In the genomic region with DNA sequence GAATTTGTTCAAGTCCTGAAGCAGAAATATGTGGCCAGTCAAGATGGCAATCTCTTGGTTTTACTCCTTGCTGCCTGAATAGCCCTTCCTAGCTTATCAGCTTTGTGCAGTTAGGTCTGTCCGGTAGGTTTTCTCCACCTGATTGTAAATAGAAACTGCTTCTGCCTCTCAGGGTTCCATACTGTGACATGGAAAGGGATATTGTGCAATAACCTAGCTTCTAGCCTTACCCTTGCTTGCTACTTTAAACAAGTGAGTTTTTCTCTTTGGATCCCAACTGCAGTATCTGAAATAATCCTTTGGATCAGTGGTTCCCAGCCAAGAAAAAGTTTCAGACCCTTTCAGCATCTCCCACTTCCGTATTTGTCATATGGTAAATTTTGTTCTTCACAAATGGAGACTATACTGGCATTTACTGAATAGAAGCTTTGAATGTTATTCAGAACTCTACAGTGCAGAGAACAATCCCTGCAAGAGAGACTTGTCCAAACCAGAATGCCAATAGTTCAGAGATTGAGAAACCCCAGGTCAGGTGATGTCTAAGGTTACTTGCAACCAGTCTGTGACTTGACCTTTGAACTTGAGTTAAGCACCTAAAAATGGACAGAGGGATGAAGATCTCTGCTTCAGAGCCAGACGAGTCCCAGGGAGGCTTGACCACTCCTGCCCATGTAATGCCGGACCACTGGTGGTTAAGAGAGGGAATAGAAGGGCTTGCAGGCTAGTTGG, we compare ENCODE assay signal across 11 mouse cellular contexts. TPM values are rescaled to one million over a fixed set of nuclear protein-coding genes. Genes with fewer than 3 reads are reported as not detected.
DNase-seq lines count a peak whose midpoint lies in the region; ATAC-seq lines count a peak whose summit lies in the region.
"Had no signal": no experiment of that assay in that cellular context is flagged by ENCODE, and none has a peak within 500 bp of the region (broad histone marks: within the 10 kb centered on the region; RNA-seq: fewer than 3 reads in every experiment).

No protein-coding gene starts in this region.

- H3K4me1 ChIP-seq in hindbrain, embryonic 14.5 days (replicated peaks; ENCODE audit: control insufficient read depth, insufficient read depth, low read length), result peaks cover 31% of the 10 kb centered on the region
- H3K4me1 ChIP-seq in hindbrain, embryonic 12.5 days, result peaks cover 26% of the 10 kb centered on the region
- peaks cover 30% of the 10 kb centered on the region for H3K4me1 ChIP-seq in midbrain, embryonic 13.5 days (replicated peaks)
- peaks cover 25% of the 10 kb centered on the region for H3K4me1 ChIP-seq in midbrain, embryonic 16.5 days (ENCODE audit: control insufficient read depth, insufficient read depth, low read length)
- peaks cover 29% of the 10 kb centered on the region for H3K4me1 ChIP-seq in embryonic facial prominence, embryonic 12.5 days

- ATAC-seq in hindbrain, embryonic 14.5 days (ENCODE audit: low FRiP score), result no peak
- no peak for ATAC-seq in hindbrain, embryonic 12.5 days (ENCODE audit: low FRiP score)
- no peak for ATAC-seq in midbrain, embryonic 13.5 days
- no peak for ATAC-seq in midbrain, embryonic 16.5 days
- ATAC-seq in embryonic facial prominence, embryonic 12.5 days (ENCODE audit: insufficient number of reproducible peaks, insufficient read depth, low FRiP score, low TSS enrichment), result no peak
- no peak for ATAC-seq in activated CD4-positive, CD25-positive, alpha-beta regulatory T cell, adult 4 months

- no peak overlapping the region for H3K27ac ChIP-seq in hindbrain, embryonic 14.5 days
- H3K27ac ChIP-seq in hindbrain, embryonic 12.5 days, result no peak overlapping the region
- no peak overlapping the region for H3K27ac ChIP-seq in midbrain, embryonic 13.5 days
- H3K27ac ChIP-seq in midbrain, embryonic 16.5 days (ENCODE audit: low read length), result no peak overlapping the region
- 0 out of 2 replicates have a peak overlapping the region, but pooled peaks have one; percentile 99 for H3K27ac ChIP-seq in embryonic facial prominence, embryonic 12.5 days
- H3K27ac ChIP-seq: macrophage had no signal

- WGBS in hindbrain, embryonic 14.5 days, result 89% methylated on average over 4 of the region's 4 CpGs
- 75% methylated on average over 4 of the region's 4 CpGs for WGBS in hindbrain, embryonic 12.5 days
- WGBS in midbrain, embryonic 13.5 days, result 82% methylated on average over 4 of the region's 4 CpGs
- 83% methylated on average over 4 of the region's 4 CpGs for WGBS in midbrain, embryonic 16.5 days
- WGBS in embryonic facial prominence, embryonic 12.5 days, result 70% methylated on average over 4 of the region's 4 CpGs

- no peaks in the 10 kb centered on the region for H3K9me3 ChIP-seq in hindbrain, embryonic 14.5 days (ENCODE audit: control insufficient read depth, low read length)
- no peaks in the 10 kb centered on the region for H3K9me3 ChIP-seq in hindbrain, embryonic 12.5 days (replicated peaks)
- no peaks in the 10 kb centered on the region for H3K9me3 ChIP-seq in midbrain, embryonic 13.5 days
- H3K9me3 ChIP-seq in midbrain, embryonic 16.5 days (replicated peaks; ENCODE audit: control insufficient read depth, low read length, poor library complexity, severe bottlenecking), result no peaks in the 10 kb centered on the region
- no peaks in the 10 kb centered on the region for H3K9me3 ChIP-seq in embryonic facial prominence, embryonic 12.5 days
- H3K9me3 ChIP-seq: forebrain, embryonic 10.5 days; midbrain, embryonic 15.5 days had no signal

- no peak overlapping the region for H3K4me3 ChIP-seq in hindbrain, embryonic 14.5 days (replicated peaks; ENCODE audit: low read length)
- H3K4me3 ChIP-seq in hindbrain, embryonic 12.5 days, result no peak overlapping the region
- no peak overlapping the region for H3K4me3 ChIP-seq in midbrain, embryonic 13.5 days (replicated peaks)
- no peak overlapping the region for H3K4me3 ChIP-seq in midbrain, embryonic 16.5 days (ENCODE audit: low read depth, low read length)
- H3K4me3 ChIP-seq in embryonic facial prominence, embryonic 12.5 days, result no peak overlapping the region

- no peak overlapping the region for H3K9ac ChIP-seq in hindbrain, embryonic 14.5 days
- H3K9ac ChIP-seq in hindbrain, embryonic 12.5 days, result no peak overlapping the region
- no peak overlapping the region for H3K9ac ChIP-seq in midbrain, embryonic 13.5 days (replicated peaks)
- H3K9ac ChIP-seq in midbrain, embryonic 16.5 days (ENCODE audit: low read depth, low read length), result no peak overlapping the region
- H3K9ac ChIP-seq in embryonic facial prominence, embryonic 12.5 days, result no peak overlapping the region

- DNase-seq in hindbrain, embryonic 14.5 days (ENCODE audit: low spot score), result no peak
- peak; percentile 83 for DNase-seq in yolk sac, embryonic 10.5 days (ENCODE audit: low spot score)
- DNase-seq: cerebellum, postnatal 10 days had no signal

- H3K4me2 ChIP-seq in hindbrain, embryonic 14.5 days (replicated peaks), result peak overlapping the region; percentile 74; the same call in 1 of the 2 replicates
- no peak overlapping the region for H3K4me2 ChIP-seq in hindbrain, embryonic 12.5 days (replicated peaks)
- peak overlapping the region; percentile 71; the same call in 1 of the 2 replicates for H3K4me2 ChIP-seq in midbrain, embryonic 13.5 days (replicated peaks)
- H3K4me2 ChIP-seq in midbrain, embryonic 16.5 days (ENCODE audit: low read length), result no peak overlapping the region
- no peak overlapping the region for H3K4me2 ChIP-seq in embryonic facial prominence, embryonic 12.5 days (replicated peaks)

- H3K36me3 ChIP-seq in hindbrain, embryonic 14.5 days (replicated peaks; ENCODE audit: control insufficient read depth, insufficient read depth), result no peaks in the 10 kb centered on the region
- H3K36me3 ChIP-seq in hindbrain, embryonic 12.5 days, result no peaks in the 10 kb centered on the region
- no peaks in the 10 kb centered on the region for H3K36me3 ChIP-seq in midbrain, embryonic 13.5 days
- no peaks in the 10 kb centered on the region for H3K36me3 ChIP-seq in midbrain, embryonic 16.5 days (ENCODE audit: control insufficient read depth, insufficient read depth, low read length)
- no peaks in the 10 kb centered on the region for H3K36me3 ChIP-seq in embryonic facial prominence, embryonic 12.5 days
- H3K36me3 ChIP-seq: forebrain, embryonic 10.5 days; midbrain, embryonic 15.5 days had no signal

- no peaks in the 10 kb centered on the region for H3K27me3 ChIP-seq in hindbrain, embryonic 14.5 days (ENCODE audit: control insufficient read depth, insufficient read depth, low read length)
- no peaks in the 10 kb centered on the region for H3K27me3 ChIP-seq in hindbrain, embryonic 12.5 days
- no peaks in the 10 kb centered on the region for H3K27me3 ChIP-seq in midbrain, embryonic 13.5 days
- no peaks in the 10 kb centered on the region for H3K27me3 ChIP-seq in midbrain, embryonic 16.5 days (ENCODE audit: control insufficient read depth, insufficient read depth, low read depth, low read length)
- no peaks in the 10 kb centered on the region for H3K27me3 ChIP-seq in embryonic facial prominence, embryonic 12.5 days
- H3K27me3 ChIP-seq: midbrain, embryonic 15.5 days had no signal

RNA-seq across cellular contexts. Expression of gene Rbfox2, which starts 1.1 kb away (rescaled TPM):
- polyA plus RNA-seq in hindbrain, embryonic 14.5 days (2014; fragmentation: Nextera tagmentation; extraction: Ambion mirVana), result 154 and 164 TPM in 2 replicates
- polyA plus RNA-seq in hindbrain, embryonic 12.5 days (2016; fragmentation: Nextera tagmentation; extraction: Ambion mirVana), result 156 and 166 TPM in 2 replicates
- 154 and 163 TPM in 2 replicates for polyA plus RNA-seq in midbrain, embryonic 13.5 days (2015; fragmentation: Nextera tagmentation; extraction: Ambion mirVana)
- 165 and 177 TPM in 2 replicates for polyA plus RNA-seq in midbrain, embryonic 16.5 days (2015; fragmentation: Nextera tagmentation; extraction: Ambion mirVana)
- 96.4 and 96.9 TPM in 2 replicates for polyA plus RNA-seq in embryonic facial prominence, embryonic 12.5 days (2016; fragmentation: Nextera tagmentation; extraction: Ambion mirVana)
- under 1 TPM in 1 of 2 experiments, not detected in 1; 0.05 TPM for polyA plus RNA-seq in activated CD4-positive, CD25-positive, alpha-beta regulatory T cell, adult 4 months (2017; shearing (Covaris generic))

Comparison
In these comparisons a context has a peak if more than half of its experiments do, and no peak if none do; other contexts are left out.
1. H3K4me2 ChIP-seq: peak in hindbrain, embryonic 14.5 days (single experiment) and midbrain, embryonic 13.5 days (single experiment); none in hindbrain, embryonic 12.5 days (single experiment), midbrain, embryonic 16.5 days (single experiment) and embryonic facial prominence, embryonic 12.5 days (single experiment).
2. RNA of gene Rbfox2, which starts 1.1 kb away (polyA plus RNA-seq): 165 to 177 TPM in midbrain, embryonic 16.5 days, 156 to 166 TPM in hindbrain, embryonic 12.5 days, 154 to 163 TPM in midbrain, embryonic 13.5 days, 154 to 164 TPM in hindbrain, embryonic 14.5 days and 96.4 to 96.9 TPM in embryonic facial prominence, embryonic 12.5 days; 0.05 TPM in activated CD4-positive, CD25-positive, alpha-beta regulatory T cell, adult 4 months; every median in the first group is over 10 times any median in the second.